Mouse (Mus musculus): ENCODE measurements around the gene Ackr4.

GRCm38 (mm10) chr9:104109151-104109550 lies 17.6 kb downstream of the Ackr4 start:
- TF ChIP-seq CTCF (IDR thresholded peaks at IDR 0.05; ENCODE audit: borderline replicate concordance, control insufficient read depth, extremely low read depth, insufficient read depth, low read length, poor library complexity) (no peak), POLR2A (IDR thresholded peaks at IDR 0.05; ENCODE audit: control insufficient read depth, extremely low read depth, insufficient read depth, low read length, poor library complexity) (no peak)
